Mouse (Mus musculus): ENCODE measurements around the gene Mef2c. TPM values are rescaled to one million over a fixed set of nuclear protein-coding genes. Genes with fewer than 3 reads are reported as not detected.
A peak's percentile ranks its signal among the peaks of the same experiment; 100 is the strongest.

Mef2c gene
- polyA plus RNA-seq, 1 experiment, result 49.0 TPM

DNA sequence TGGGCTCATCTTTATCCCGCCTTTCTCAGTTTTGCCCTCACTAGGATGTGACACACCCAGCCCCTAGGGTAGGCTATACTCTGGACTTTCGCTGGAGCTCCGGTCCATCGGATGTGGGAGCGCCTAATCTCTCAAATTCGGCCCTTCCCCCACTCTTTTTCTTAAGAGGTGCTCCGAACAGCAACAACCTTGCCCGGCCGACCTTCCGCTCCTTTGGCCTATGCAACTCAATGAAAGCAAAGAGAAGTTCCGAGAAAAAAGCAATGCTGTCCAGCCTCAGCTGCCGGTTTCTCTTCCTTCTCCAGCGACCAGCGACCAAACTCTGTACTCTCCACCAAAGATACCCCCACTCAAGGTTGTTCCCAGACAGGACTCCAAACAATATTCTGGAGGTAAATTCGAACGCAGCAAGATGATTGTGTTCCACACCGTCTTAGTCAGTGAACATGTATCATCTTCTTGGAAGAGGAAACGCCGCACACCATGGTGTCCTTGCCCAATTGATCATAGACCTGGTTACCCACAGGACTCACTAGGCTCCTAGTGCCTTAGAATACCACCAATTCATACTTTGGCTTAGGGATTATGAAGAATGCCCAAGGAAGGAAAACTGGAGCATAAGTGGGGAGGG, 209.9 kb downstream of the Mef2c start:
- H3K79me2 ChIP-seq (ENCODE audit: control insufficient read depth, insufficient read depth), result no peaks in the 10 kb centered on the region
- H3K27me3 ChIP-seq (ENCODE audit: control insufficient read depth, insufficient read depth, insufficient read length), result peaks cover 10% of the 10 kb centered on the region
- peak overlapping the region; percentile 49 for H3K4me2 ChIP-seq (ENCODE audit: low read depth)
- TF ChIP-seq SRF (IDR thresholded peaks at IDR 0.05; ENCODE audit: control insufficient read depth, insufficient read length, low read depth) (no peak), USF1 (IDR thresholded peaks at IDR 0.05; ENCODE audit: low read depth) (no peak), POLR2A (IDR thresholded peaks at IDR 0.05; ENCODE audit: insufficient read length, low read depth) (no peak), TCF12 (IDR thresholded peaks at IDR 0.05; ENCODE audit: insufficient read depth, poor library complexity, severe bottlenecking) (no peak)
- no peak overlapping the region for H3ac ChIP-seq (ENCODE audit: control insufficient read depth, insufficient read length)
- no peak overlapping the region for H3K4me3 ChIP-seq
- H3K36me3 ChIP-seq (ENCODE audit: control insufficient read depth, insufficient read depth), result no peaks in the 10 kb centered on the region

GRCm38 (mm10) chr13:83714466-83715307, 210.9 kb downstream of the Mef2c start:
- Histone ChIP-seq H3K36me3 (ENCODE audit: control insufficient read depth, insufficient read depth) (no peaks in the 10 kb centered on the region), H3K4me2 (ENCODE audit: low read depth) (peak overlapping the region; percentile 92), H3K27me3 (ENCODE audit: control insufficient read depth, insufficient read depth, insufficient read length) (peaks cover 10% of the 10 kb centered on the region), H3K4me3 (peak overlapping the region; percentile 3), H3ac (ENCODE audit: control insufficient read depth, insufficient read length) (no peak overlapping the region), H3K79me2 (ENCODE audit: control insufficient read depth, insufficient read depth) (no peaks in the 10 kb centered on the region)
- TF ChIP-seq MYOG (IDR thresholded peaks at IDR 0.05; ENCODE audit: control insufficient read depth in 1 of 3, insufficient read depth in 1 of 3, insufficient read length in 2 of 3, low read depth in 2 of 3) (no peak), CEBPB (IDR thresholded peaks at IDR 0.05; ENCODE audit: insufficient read depth, poor library complexity, severe bottlenecking) (no peak), MYOD1 (IDR thresholded peaks at IDR 0.05; ENCODE audit: control insufficient read depth in 1 of 3, insufficient read length in 2 of 3, low read depth in 2 of 3) (no peak), MAX (IDR thresholded peaks at IDR 0.05; ENCODE audit: low read depth) (no peak), TCF3 (IDR thresholded peaks at IDR 0.05; ENCODE audit: insufficient read length, low read depth) (no peak), REST (IDR thresholded peaks at IDR 0.05; ENCODE audit: insufficient read depth, insufficient read length) (no peak), E2F4 (IDR thresholded peaks at IDR 0.05; ENCODE audit: insufficient read depth) (no peak), POLR2AphosphoS2 (IDR thresholded peaks at IDR 0.05; ENCODE audit: insufficient read length, low read depth) (no peak), SRF (IDR thresholded peaks at IDR 0.05; ENCODE audit: control insufficient read depth, insufficient read length, low read depth) (no peak), TCF12 (IDR thresholded peaks at IDR 0.05; ENCODE audit: insufficient read depth, poor library complexity, severe bottlenecking) (no peak), USF1 (IDR thresholded peaks at IDR 0.05; ENCODE audit: low read depth) (no peak), POLR2A (IDR thresholded peaks at IDR 0.05; ENCODE audit: insufficient read length, low read depth) (no peak)

GRCm38 (mm10) chr13:83715308-83715785, 211.5 kb downstream of the Mef2c start:
- Histone ChIP-seq H3K79me2 (ENCODE audit: control insufficient read depth, insufficient read depth) (no peaks in the 10 kb centered on the region), H3K4me2 (ENCODE audit: low read depth) (peak overlapping the region; percentile 92), H3K4me3 (peak overlapping the region; percentile 3), H3K36me3 (ENCODE audit: control insufficient read depth, insufficient read depth) (no peaks in the 10 kb centered on the region), H3ac (ENCODE audit: control insufficient read depth, insufficient read length) (no peak overlapping the region), H3K27me3 (ENCODE audit: control insufficient read depth, insufficient read depth, insufficient read length) (peaks cover 10% of the 10 kb centered on the region)
- no peak for TF ChIP-seq MYOD1 (IDR thresholded peaks at IDR 0.05; ENCODE audit: control insufficient read depth in 1 of 3, insufficient read length in 2 of 3, low read depth in 2 of 3)
- no peak for TF ChIP-seq REST (IDR thresholded peaks at IDR 0.05; ENCODE audit: insufficient read depth, insufficient read length)
- no peak for TF ChIP-seq TCF12 (IDR thresholded peaks at IDR 0.05; ENCODE audit: insufficient read depth, poor library complexity, severe bottlenecking)
- no peak for TF ChIP-seq CEBPB (IDR thresholded peaks at IDR 0.05; ENCODE audit: insufficient read depth, poor library complexity, severe bottlenecking)

- Histone ChIP-seq H3K27me3 (ENCODE audit: control insufficient read depth, insufficient read depth, insufficient read length) (peaks cover 14% of the 10 kb centered on the region), H3K4me2 (ENCODE audit: low read depth) (peak overlapping the region; percentile 92), H3ac (ENCODE audit: control insufficient read depth, insufficient read length) (no peak overlapping the region), H3K79me2 (ENCODE audit: control insufficient read depth, insufficient read depth) (no peaks in the 10 kb centered on the region), H3K4me3 (no peak overlapping the region), H3K36me3 (ENCODE audit: control insufficient read depth, insufficient read depth) (no peaks in the 10 kb centered on the region)
- no peak for TF ChIP-seq TCF12 (IDR thresholded peaks at IDR 0.05; ENCODE audit: insufficient read depth, poor library complexity, severe bottlenecking)
- no peak for TF ChIP-seq E2F4 (IDR thresholded peaks at IDR 0.05; ENCODE audit: insufficient read depth)
- TF ChIP-seq POLR2AphosphoS2 (IDR thresholded peaks at IDR 0.05; ENCODE audit: insufficient read length, low read depth), result no peak
- TF ChIP-seq MAX (IDR thresholded peaks at IDR 0.05; ENCODE audit: low read depth), result no peak
- TF ChIP-seq MYOG (IDR thresholded peaks at IDR 0.05; ENCODE audit: control insufficient read depth in 1 of 3, insufficient read depth in 1 of 3, insufficient read length in 2 of 3, low read depth in 2 of 3), result no peak
- TF ChIP-seq SRF (IDR thresholded peaks at IDR 0.05; ENCODE audit: control insufficient read depth, insufficient read length, low read depth), result no peak
These were observed 212.3 kb downstream of the Mef2c start for GRCm38 (mm10) chr13:83715971-83716615.
